Mouse (Mus musculus): ENCODE measurements around the gene Ica1l. TPM values are rescaled to one million over a fixed set of nuclear protein-coding genes. Genes with fewer than 3 reads are reported as not detected.

Gene Ica1l
- total and polyA plus RNA-seq, 2 experiments = not detected

DNA sequence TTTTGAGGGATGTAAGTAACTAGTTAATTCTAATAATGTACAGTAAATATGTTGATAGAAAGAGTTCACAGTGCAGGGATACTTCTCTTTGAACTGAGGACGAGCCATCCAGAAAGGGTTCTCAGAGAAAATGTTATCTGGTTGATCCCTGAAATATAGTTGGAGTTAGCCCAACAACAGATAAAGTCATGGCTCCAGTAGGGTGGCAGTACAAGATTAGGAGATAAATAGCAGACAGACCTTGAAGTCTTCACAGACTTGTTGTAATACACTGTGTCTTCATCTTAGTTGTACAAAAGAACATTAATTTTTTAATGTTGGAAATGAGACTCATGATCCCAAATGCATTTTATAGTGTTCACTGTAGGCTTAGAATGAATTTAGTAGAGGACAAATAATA is 83.0 kb downstream of the Ica1l start:
- Histone ChIP-seq H3K4me1 (ENCODE audit: control insufficient read depth, insufficient read depth, low read length) (no peaks in the 10 kb centered on the region), H3K36me3 (ENCODE audit: control insufficient read depth, insufficient read depth, low read length) (peaks cover 7% of the 10 kb centered on the region), H3K27ac (replicated peaks; ENCODE audit: insufficient read depth, low read depth, low read length) (no peak overlapping the region), H3K9ac (ENCODE audit: low read depth, low read length) (no peak overlapping the region), H3K79me2 (ENCODE audit: control insufficient read depth, insufficient read depth, low read length) (no peaks in the 10 kb centered on the region), H3K4me3 (ENCODE audit: insufficient read depth, low read depth, low read length) (no peak overlapping the region), H3K27me3 (ENCODE audit: control insufficient read depth, insufficient read depth, low read length) (no peaks in the 10 kb centered on the region)
- TF ChIP-seq CTCF (IDR thresholded peaks at IDR 0.05; ENCODE audit: low read depth, low read length) (no peak), POLR2A (IDR thresholded peaks at IDR 0.05; ENCODE audit: extremely low read depth, insufficient read depth, low read length) (no peak)
- 88% methylated on average over 1 of the region's 1 CpGs for WGBS
- no peak for DNase-seq (ENCODE audit: extremely low read depth, low read depth, low spot score)

DNA sequence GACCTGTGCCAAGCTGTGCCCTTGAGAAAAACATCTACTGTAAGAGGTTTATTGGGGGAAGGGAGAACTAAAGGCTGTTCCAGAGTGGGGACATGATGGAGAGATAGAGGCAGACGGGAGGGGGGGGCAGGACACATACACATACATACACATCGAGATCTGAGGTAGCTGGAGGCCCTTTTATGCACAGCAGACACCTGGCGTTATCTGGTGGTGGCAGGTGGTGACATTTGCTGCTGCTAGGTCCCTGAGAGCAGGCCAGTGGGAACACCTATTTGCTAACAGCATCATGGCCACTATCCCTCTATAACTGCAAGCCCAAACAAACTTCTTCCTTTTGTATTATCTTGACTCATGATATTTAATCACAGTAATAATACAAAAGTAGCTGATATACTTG is 85.8 kb downstream of the Ica1l start:
- H3K27ac ChIP-seq (replicated peaks; ENCODE audit: insufficient read depth, low read depth, low read length) = no peak overlapping the region
- H3K79me2 ChIP-seq (ENCODE audit: control insufficient read depth, insufficient read depth, low read length) = no peaks in the 10 kb centered on the region
- H3K27me3 ChIP-seq (ENCODE audit: control insufficient read depth, insufficient read depth, low read length) = no peaks in the 10 kb centered on the region
- 73% methylated on average over 3 of the region's 3 CpGs for WGBS
- TF ChIP-seq POLR2A (IDR thresholded peaks at IDR 0.05; ENCODE audit: extremely low read depth, insufficient read depth, low read length) (no peak), CTCF (IDR thresholded peaks at IDR 0.05; ENCODE audit: low read depth, low read length) (no peak)
- no peak for DNase-seq (ENCODE audit: extremely low read depth, low read depth, low spot score)
- H3K36me3 ChIP-seq (ENCODE audit: control insufficient read depth, insufficient read depth, low read length) = peaks cover 11% of the 10 kb centered on the region
- no peak overlapping the region for H3K9ac ChIP-seq (ENCODE audit: low read depth, low read length)
- H3K4me3 ChIP-seq (ENCODE audit: insufficient read depth, low read depth, low read length) = no peak overlapping the region
- no peaks in the 10 kb centered on the region for H3K4me1 ChIP-seq (ENCODE audit: control insufficient read depth, insufficient read depth, low read length)

DNA sequence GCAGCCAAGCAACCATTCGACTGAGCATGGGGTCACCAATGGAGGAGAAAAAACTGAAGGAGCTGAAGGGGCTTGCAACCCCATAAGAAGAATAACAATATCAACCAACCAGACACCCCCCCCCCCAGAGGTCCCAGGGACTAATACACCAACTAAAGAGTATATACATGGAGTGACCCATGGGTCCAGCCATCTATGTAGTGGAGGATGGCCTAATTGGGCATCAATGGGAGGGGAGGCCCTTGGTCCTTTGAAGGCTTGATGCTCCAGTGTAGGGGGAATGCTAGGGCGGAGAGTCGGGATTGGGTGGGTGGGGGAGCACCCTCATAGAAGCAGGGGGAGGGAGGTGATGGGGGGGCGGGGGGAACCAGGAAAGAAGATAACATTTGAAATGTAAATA is 95.5 kb downstream of the Ica1l start:
- Histone ChIP-seq H3K27me3 (ENCODE audit: control insufficient read depth, insufficient read depth, low read length) (no peaks in the 10 kb centered on the region), H3K36me3 (ENCODE audit: control insufficient read depth, insufficient read depth, low read length) (peaks cover 3% of the 10 kb centered on the region; the same call in 1 of the 2 replicates), H3K27ac (replicated peaks; ENCODE audit: insufficient read depth, low read depth, low read length) (no peak overlapping the region), H3K4me1 (ENCODE audit: control insufficient read depth, insufficient read depth, low read length) (0 out of 2 replicates have a peak, but pooled peaks cover 2% of the 10 kb centered on the region), H3K79me2 (ENCODE audit: control insufficient read depth, insufficient read depth, low read length) (peaks cover 3% of the 10 kb centered on the region; the same call in 1 of the 2 replicates), H3K9ac (ENCODE audit: low read depth, low read length) (no peak overlapping the region), H3K4me3 (ENCODE audit: insufficient read depth, low read depth, low read length) (no peak overlapping the region)
- 100% methylated on average over 4 of the region's 4 CpGs for WGBS
- no peak for DNase-seq (ENCODE audit: extremely low read depth, low read depth, low spot score)
- TF ChIP-seq POLR2A (IDR thresholded peaks at IDR 0.05; ENCODE audit: extremely low read depth, insufficient read depth, low read length) (no peak), CTCF (IDR thresholded peaks at IDR 0.05; ENCODE audit: low read depth, low read length) (no peak)

DNA sequence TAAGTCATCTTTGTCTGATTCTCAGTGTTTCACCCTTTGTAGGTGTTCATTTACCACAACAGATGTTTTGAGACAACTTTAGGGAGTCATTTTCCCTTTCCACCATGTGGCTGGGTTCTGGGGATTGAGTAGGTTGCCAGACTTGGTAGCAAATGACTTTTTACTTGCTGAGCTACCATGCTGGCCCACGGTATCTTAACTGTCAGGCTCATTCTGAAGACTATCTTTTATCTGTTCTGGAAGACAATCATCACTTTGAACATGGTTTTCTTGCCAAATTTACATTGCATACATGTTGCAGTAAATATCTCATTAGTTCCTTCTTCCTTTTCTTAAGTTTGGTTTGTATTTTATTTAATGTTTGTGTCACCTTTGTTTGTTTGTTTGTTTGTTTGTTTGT is 97.0 kb downstream of the Ica1l start:
- H3K9ac ChIP-seq (ENCODE audit: low read depth, low read length) = no peak overlapping the region
- DNase-seq (ENCODE audit: extremely low read depth, low read depth, low spot score) = no peak
- H3K4me3 ChIP-seq (ENCODE audit: insufficient read depth, low read depth, low read length) = no peak overlapping the region
- TF ChIP-seq CTCF (IDR thresholded peaks at IDR 0.05; ENCODE audit: low read depth, low read length) = no peak
- H3K27ac ChIP-seq (replicated peaks; ENCODE audit: insufficient read depth, low read depth, low read length) = no peak overlapping the region
- H3K27me3 ChIP-seq (ENCODE audit: control insufficient read depth, insufficient read depth, low read length) = no peaks in the 10 kb centered on the region
- H3K36me3 ChIP-seq (ENCODE audit: control insufficient read depth, insufficient read depth, low read length) = peaks cover 3% of the 10 kb centered on the region; the same call in 1 of the 2 replicates
- H3K79me2 ChIP-seq (ENCODE audit: control insufficient read depth, insufficient read depth, low read length) = peaks cover 3% of the 10 kb centered on the region; the same call in 1 of the 2 replicates
- 0 out of 2 replicates have a peak, but pooled peaks cover 2% of the 10 kb centered on the region for H3K4me1 ChIP-seq (ENCODE audit: control insufficient read depth, insufficient read depth, low read length)
- WGBS = 67% methylated on average over 1 of the region's 1 CpGs

DNA sequence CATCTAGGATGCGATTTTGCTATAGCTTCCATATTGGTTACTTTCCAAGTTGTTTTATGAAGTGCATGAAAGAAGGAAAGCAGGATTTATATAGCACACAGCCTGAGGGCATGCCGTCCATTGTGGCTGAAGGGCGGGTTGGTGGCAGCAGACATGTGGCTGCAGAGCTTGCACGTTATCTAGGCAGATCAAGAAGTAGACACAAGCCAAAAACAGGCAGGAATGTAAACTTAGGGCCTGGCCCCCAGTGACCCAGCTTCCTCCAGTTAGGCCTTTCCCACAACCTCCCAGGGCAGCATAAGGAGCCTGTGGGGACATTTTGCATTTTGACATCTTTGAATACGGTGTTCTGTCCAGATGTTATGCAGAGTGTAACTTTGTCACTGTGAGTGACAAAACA is 99.2 kb downstream of the Ica1l start:
- whole genome bisulfite sequencing = 79% methylated on average over 5 of the region's 5 CpGs
- Histone ChIP-seq H3K9ac (ENCODE audit: low read depth, low read length) (no peak overlapping the region), H3K79me2 (ENCODE audit: control insufficient read depth, insufficient read depth, low read length) (peaks cover 9% of the 10 kb centered on the region; the same call in 1 of the 2 replicates), H3K27ac (replicated peaks; ENCODE audit: insufficient read depth, low read depth, low read length) (no peak overlapping the region), H3K27me3 (ENCODE audit: control insufficient read depth, insufficient read depth, low read length) (no peaks in the 10 kb centered on the region), H3K36me3 (ENCODE audit: control insufficient read depth, insufficient read depth, low read length) (no peaks in the 10 kb centered on the region), H3K4me1 (ENCODE audit: control insufficient read depth, insufficient read depth, low read length) (0 out of 2 replicates have a peak, but pooled peaks cover 2% of the 10 kb centered on the region), H3K4me3 (ENCODE audit: insufficient read depth, low read depth, low read length) (no peak overlapping the region)
- no peak for TF ChIP-seq POLR2A (IDR thresholded peaks at IDR 0.05; ENCODE audit: extremely low read depth, insufficient read depth, low read length)
- no peak for TF ChIP-seq CTCF (IDR thresholded peaks at IDR 0.05; ENCODE audit: low read depth, low read length)
- no peak for DNase-seq (ENCODE audit: extremely low read depth, low read depth, low spot score)

DNA sequence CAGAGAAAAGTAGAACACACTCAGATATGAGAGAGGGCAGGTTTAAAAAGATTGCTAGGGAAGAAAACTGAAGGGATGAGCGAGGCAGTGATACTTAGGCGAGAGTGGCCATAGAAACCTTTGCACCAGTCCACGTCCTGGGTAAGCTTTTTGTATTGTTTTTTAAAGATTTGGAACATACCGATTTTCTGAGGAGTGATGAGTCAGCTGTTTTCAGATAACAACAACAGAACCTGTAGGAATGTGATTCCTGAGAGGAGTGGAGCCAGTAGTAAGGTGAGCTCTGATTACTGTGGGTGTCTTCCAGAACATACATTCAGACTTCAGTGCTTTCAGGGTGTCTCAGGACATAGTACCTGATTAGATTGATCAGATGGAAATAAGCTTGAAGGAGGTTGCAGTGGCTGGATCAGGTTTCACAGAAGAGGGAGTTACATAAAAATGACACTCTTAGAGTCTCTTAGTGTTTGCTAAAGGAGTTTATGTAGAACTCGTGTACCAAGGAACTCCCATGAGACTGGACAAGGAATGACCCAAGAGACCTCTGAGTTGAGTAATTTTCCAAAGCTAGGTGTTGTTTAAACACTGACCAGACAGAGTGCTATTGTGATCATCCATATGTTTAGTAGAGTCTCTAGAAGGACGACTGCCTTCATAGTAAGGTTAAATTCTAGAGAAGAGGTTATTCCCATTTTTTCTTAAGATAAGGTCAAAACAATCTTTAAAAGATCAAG is 100.8 kb downstream of the Ica1l start:
- Histone ChIP-seq H3K27me3 (ENCODE audit: control insufficient read depth, insufficient read depth, low read length) (no peaks in the 10 kb centered on the region), H3K36me3 (ENCODE audit: control insufficient read depth, insufficient read depth, low read length) (no peaks in the 10 kb centered on the region), H3K79me2 (ENCODE audit: control insufficient read depth, insufficient read depth, low read length) (peaks cover 9% of the 10 kb centered on the region; the same call in 1 of the 2 replicates), H3K4me1 (ENCODE audit: control insufficient read depth, insufficient read depth, low read length) (0 out of 2 replicates have a peak, but pooled peaks cover 2% of the 10 kb centered on the region), H3K27ac (replicated peaks; ENCODE audit: insufficient read depth, low read depth, low read length) (no peak overlapping the region), H3K9ac (ENCODE audit: low read depth, low read length) (no peak overlapping the region), H3K4me3 (ENCODE audit: insufficient read depth, low read depth, low read length) (no peak overlapping the region)
- WGBS = 70% methylated on average over 6 of the region's 6 CpGs
- TF ChIP-seq CTCF (IDR thresholded peaks at IDR 0.05; ENCODE audit: low read depth, low read length) (no peak), POLR2A (IDR thresholded peaks at IDR 0.05; ENCODE audit: extremely low read depth, insufficient read depth, low read length) (no peak)
- no peak for DNase-seq (ENCODE audit: extremely low read depth, low read depth, low spot score)

Measured in liver, adult 2 months (tissue).